Mouse (Mus musculus) liver, embryonic 16.5 days (tissue): ENCODE results near the gene Chp2. TPM values are rescaled to one million over a fixed set of nuclear protein-coding genes. Genes with fewer than 3 reads are reported as not detected.
"Not testable (repeated sequence)": the region's sequence is repeated elsewhere in the genome, so short reads cannot be mapped to it uniquely, and the experiment has no call there.

ENCODE experiments used
- ATAC-seq: fragments of 200-750 bp; cut with Nextera tagmentation; 2 replicates; pipeline ENCODE4 v1.8.0; 2017; ENCODE audit warnings: low read depth, mild to moderate bottlenecking, moderate number of reproducible peaks, moderate library complexity
- H3K27ac ChIP-seq: fragments of 300-500 bp; sonication (generic); 2 replicates; pipeline ENCODE4 v1.5.1; 2014; ENCODE audit warnings: mild to moderate bottlenecking, low read length
- H3K27me3 ChIP-seq: fragments of 300-500 bp; sonication (generic); 2 replicates; pipeline ENCODE4 v1.6.1; 2014; ENCODE audit warnings: low read depth, low read length, mixed read lengths; ENCODE audit not compliant: control insufficient read depth, insufficient read depth
- H3K36me3 ChIP-seq: fragments of 300-500 bp; sonication (generic); 2 replicates; pipeline ENCODE4 v1.6.1; 2014; ENCODE audit warnings: mild to moderate bottlenecking; ENCODE audit not compliant: control insufficient read depth, insufficient read depth
- H3K4me1 ChIP-seq: fragments of 300-500 bp; sonication (generic); 2 replicates; pipeline ENCODE4 v1.6.1; 2014; ENCODE audit warnings: low read depth, low read length, mixed read lengths; ENCODE audit not compliant: control insufficient read depth
- H3K4me2 ChIP-seq: fragments of 300-500 bp; sonication (generic); 2 replicates; pipeline ENCODE4 v1.6.1; 2014; ENCODE audit warnings: low read depth, low read length, mixed read lengths
- H3K4me3 ChIP-seq: fragments of 300-500 bp; sonication (generic); 2 replicates; pipeline ENCODE4 v1.5.1; 2014; ENCODE audit warnings: low read depth, mild to moderate bottlenecking, low read length
- H3K9ac ChIP-seq: fragments of 300-500 bp; sonication (generic); 2 replicates; pipeline ENCODE4 v1.6.1; 2014; ENCODE audit warnings: low read depth, low read length
- H3K9me3 ChIP-seq: fragments of 300-500 bp; sonication (generic); replicated peaks from 2 replicates; pipeline ENCODE4 v1.6.1; 2016; ENCODE audit warnings: low read length; ENCODE audit not compliant: control insufficient read depth
- WGBS: fragments of 180-500 bp; shearing (Covaris S2); extraction: QIAGEN DNeasy Blood & Tissue Kit; methylation state at CpG from one replicate; pipeline ENCODE4 v1.1.7; 2014; ENCODE audit not compliant: insufficient replicate concordance; 5-methylcytosine and 5-hydroxymethylcytosine counted together
- polyA plus RNA-seq: library from polyadenylated mRNA; unstranded; fragments of >200 nt; fragmentation: Nextera tagmentation; extraction: Ambion mirVana; gene quantifications from 2 replicates; pipeline ENCODE4 v1.2.1, GENCODE M21; 2015

The Chp2 gene
- polyA plus RNA-seq, 1 experiment from 2014 or later = 3.1 TPM

DNA sequence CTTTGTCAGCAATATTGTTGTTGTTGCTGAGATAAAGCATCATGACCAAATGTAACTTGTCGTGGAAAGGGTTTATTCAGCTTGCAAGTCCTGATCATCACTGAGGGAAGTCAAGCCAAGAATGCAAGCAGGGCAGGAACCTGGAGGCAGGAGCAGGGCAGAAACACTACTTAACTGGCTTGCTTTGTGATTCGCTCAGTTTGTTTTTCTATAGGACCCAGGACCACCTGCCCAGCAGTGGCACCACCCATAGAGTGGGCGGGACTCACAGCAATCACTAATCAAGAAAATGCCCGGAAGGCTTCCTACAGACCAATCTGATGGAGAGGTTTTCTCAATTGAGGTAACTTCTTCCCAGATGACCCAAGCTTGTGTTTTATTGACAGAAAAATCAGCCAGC, 10.6 kb downstream of the Chp2 start:
- Histone ChIP-seq H3K4me2 (no peak overlapping the region), H3K9me3 (no peaks in the 10 kb centered on the region), H3K4me1 (no peaks in the 10 kb centered on the region; the same call in 1 of the 2 replicates), H3K27ac (no peak overlapping the region), H3K9ac (no peak overlapping the region), H3K27me3 (no peaks in the 10 kb centered on the region), H3K36me3 (no peaks in the 10 kb centered on the region), H3K4me3 (no peak overlapping the region)
- ATAC-seq = no peak
- WGBS = 54% methylated on average over 4 of the region's 4 CpGs

DNA sequence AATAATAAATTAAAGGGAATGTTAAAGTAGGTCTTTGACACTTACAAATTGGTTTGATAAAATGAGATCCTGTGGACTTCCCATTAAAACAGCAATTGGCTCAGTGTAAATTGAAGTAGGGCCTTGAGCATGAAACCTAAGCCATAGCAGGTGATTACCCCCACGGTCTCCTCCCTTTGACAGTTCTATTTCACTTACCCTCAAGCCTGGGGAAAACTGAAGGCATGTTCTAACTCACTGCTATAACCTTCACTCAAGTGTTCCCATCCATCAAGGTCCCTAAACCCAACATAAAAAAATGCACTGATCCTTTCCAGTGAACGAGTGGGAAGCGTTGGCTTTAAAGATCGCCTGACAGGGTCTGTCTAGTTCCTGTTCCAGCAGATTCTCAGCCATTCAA, 11.6 kb downstream of the Chp2 start:
- Histone ChIP-seq H3K36me3 (no peaks in the 10 kb centered on the region), H3K27ac (no peak overlapping the region), H3K4me2 (no peak overlapping the region), H3K4me3 (no peak overlapping the region), H3K9me3 (no peaks in the 10 kb centered on the region), H3K9ac (no peak overlapping the region), H3K4me1 (no peaks in the 10 kb centered on the region; the same call in 1 of the 2 replicates), H3K27me3 (no peaks in the 10 kb centered on the region)
- ATAC-seq = no peak
- 67% methylated on average over 4 of the region's 4 CpGs for WGBS

DNA sequence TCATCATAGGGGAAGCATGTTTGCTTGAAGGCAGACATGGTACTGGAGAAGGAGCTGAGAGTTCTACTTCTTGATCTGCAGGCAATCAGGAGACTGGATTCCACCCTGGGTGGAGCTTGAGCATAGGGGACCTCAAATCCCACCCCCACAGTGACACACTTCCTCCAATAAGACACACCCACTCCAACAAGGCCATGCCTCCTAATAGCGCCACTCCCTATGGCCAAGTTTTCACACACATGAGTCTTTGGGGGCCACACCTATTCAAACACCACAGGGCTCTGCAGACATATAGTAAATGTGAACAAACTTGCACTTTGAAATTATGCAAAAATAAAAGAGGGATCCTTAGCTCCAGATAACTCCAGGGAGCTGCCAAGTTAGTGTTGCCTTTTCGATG, 19.6 kb downstream of the Chp2 start:
- 71% methylated on average over 2 of the region's 2 CpGs for WGBS
- no peak overlapping the region for H3K9ac ChIP-seq
- no peak for ATAC-seq
- H3K4me2 ChIP-seq = no peak overlapping the region
- H3K4me1 ChIP-seq = no peaks in the 10 kb centered on the region; the same call in 1 of the 2 replicates
- no peak overlapping the region for H3K27ac ChIP-seq
- no peaks in the 10 kb centered on the region for H3K9me3 ChIP-seq
- H3K27me3 ChIP-seq = no peaks in the 10 kb centered on the region
- no peaks in the 10 kb centered on the region for H3K36me3 ChIP-seq
- H3K4me3 ChIP-seq = no peak overlapping the region

DNA sequence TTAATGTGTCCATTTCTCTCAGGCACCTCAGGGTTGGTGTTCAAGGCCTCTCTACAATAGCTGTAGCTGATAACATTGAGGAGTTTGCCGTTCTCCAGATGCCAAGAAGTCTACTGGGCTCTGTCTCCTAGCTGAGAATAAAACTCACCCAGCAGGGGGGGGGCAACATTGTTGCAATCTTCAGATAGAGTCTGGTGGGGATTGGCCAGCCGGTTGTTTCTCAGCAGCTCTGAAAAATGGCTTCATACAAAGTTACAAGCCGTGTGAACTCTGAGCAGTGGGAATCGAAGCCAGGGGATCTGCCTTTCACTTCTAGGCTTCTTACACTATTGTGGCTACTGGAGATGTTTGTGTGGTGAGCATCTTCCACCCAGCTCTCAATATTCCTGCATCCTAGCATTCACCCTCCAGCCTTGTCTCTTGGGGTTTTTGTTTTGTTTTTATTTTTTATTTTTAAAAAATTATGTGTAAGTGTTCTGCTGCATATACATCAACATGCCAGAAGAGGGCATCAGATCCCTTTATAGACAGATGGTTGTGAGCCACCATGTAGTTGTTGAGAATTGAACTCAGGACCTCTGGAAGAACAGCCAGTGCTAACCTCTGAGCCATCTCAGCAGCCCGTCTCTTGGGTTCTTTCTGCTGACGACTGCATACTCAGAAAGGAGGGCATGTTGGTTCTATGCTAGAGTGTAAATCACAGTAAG, 21.3 kb downstream of the Chp2 start:
- Histone ChIP-seq H3K27me3 (no peaks in the 10 kb centered on the region), H3K4me2 (no peak overlapping the region), H3K36me3 (no peaks in the 10 kb centered on the region), H3K27ac (no peak overlapping the region), H3K4me1 (no peaks in the 10 kb centered on the region), H3K9ac (no peak overlapping the region), H3K9me3 (no peaks in the 10 kb centered on the region), H3K4me3 (no peak overlapping the region)
- WGBS = 57% methylated on average over 6 of the region's 6 CpGs
- ATAC-seq = no peak

DNA sequence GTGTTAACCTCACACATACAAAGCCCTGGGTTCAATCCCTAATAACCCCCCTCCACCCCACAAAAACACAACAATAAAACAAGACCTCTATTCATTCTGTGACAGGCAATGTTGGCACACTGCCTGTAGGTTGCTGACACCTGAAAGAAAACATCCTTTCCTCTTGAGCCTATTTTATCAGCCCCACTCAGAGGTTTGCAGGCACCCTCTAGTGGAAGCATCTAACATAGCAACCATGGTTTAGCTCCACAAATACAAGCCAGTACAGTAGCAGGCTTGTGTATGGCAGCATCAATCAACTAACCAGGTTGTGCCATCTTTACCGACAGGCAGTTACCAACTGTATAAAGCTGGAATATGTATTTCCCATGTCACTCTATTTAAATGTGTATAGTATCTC, 23.0 kb downstream of the Chp2 start:
- 36% methylated on average over 1 of the region's 1 CpGs for WGBS
- no peaks in the 10 kb centered on the region for H3K36me3 ChIP-seq
- H3K4me2 ChIP-seq = no peak overlapping the region
- H3K4me3 ChIP-seq = no peak overlapping the region
- no peak for ATAC-seq
- no peaks in the 10 kb centered on the region for H3K4me1 ChIP-seq
- no peaks in the 10 kb centered on the region for H3K27me3 ChIP-seq
- no peak overlapping the region for H3K9ac ChIP-seq
- no peaks in the 10 kb centered on the region for H3K9me3 ChIP-seq
- H3K27ac ChIP-seq = no peak overlapping the region

DNA sequence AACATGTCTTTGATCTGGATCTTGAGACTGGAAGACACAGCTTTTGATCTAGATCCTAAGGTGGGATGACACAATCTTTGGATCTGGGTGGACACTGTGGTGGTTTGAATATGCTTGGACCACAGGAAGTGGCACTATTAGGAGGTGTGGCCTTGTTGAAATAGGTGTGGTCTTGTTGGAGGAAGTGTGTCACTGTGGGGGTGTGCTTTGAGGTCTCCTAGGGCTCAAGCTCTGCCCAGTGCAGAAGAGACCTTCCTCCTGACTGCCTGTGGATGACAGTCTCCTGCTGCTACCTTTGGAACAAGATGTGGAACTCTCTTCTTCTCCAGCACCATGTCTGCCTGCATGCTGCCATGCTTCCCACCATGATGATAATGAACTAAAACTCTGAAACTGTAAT, 23.4 kb downstream of the Chp2 start:
- H3K4me2 ChIP-seq, H3K9ac ChIP-seq, H3K36me3 ChIP-seq, H3K27me3 ChIP-seq, H3K4me3 ChIP-seq, H3K27ac ChIP-seq, ATAC-seq, H3K9me3 ChIP-seq, H3K4me1 ChIP-seq: not testable (repeated sequence)

DNA sequence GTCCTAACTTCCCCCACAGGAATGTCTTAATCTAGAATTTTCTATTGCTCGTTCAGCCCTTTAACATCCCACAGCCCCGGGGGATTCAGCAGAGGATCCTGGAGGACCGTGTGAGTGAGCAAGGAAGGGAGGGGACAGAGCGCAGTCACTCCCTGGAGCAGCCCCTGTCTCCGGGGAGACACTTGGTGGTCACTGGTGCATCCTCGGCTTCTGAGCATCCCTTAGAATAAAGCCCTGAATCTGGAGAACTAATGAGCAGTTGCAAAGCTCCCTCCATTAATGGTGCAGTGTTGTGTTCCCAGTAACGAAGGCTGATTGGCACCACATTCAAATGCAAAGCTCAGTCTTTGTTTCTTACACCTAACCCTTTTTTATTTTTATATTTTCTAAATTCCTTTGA, 24.9 kb downstream of the Chp2 start:
- no peak for ATAC-seq
- Histone ChIP-seq H3K27ac (no peak overlapping the region), H3K9me3 (no peaks in the 10 kb centered on the region), H3K4me1 (no peaks in the 10 kb centered on the region), H3K4me2 (no peak overlapping the region), H3K36me3 (no peaks in the 10 kb centered on the region), H3K9ac (no peak overlapping the region), H3K4me3 (no peak overlapping the region), H3K27me3 (no peaks in the 10 kb centered on the region)
- WGBS = 61% methylated on average over 7 of the region's 7 CpGs

DNA sequence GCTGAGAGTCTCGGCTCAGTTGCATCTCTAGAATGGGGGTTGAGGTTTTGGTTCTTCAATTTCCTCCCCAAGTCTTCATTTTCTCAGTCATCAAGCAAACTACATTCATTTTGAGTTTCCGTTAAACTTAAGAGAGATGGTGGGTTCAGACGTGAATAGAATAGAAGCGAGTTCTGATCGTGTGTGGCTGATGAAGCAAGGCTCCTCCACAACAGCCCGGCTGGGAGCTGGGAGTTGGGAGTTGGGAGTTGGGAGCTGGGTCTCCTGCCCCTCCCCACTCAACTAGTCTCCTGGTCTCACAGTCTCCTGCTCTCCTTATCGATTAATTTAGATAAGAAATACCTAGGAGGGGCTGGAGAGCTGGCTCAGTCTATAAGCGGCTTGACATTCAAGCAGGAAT, 25.3 kb downstream of the Chp2 start:
- 63% methylated on average over 8 of the region's 8 CpGs for WGBS
- Histone ChIP-seq H3K4me3 (no peak overlapping the region), H3K4me2 (no peak overlapping the region), H3K27me3 (no peaks in the 10 kb centered on the region), H3K27ac (no peak overlapping the region), H3K9ac (no peak overlapping the region), H3K36me3 (no peaks in the 10 kb centered on the region), H3K4me1 (no peaks in the 10 kb centered on the region), H3K9me3 (no peaks in the 10 kb centered on the region)
- ATAC-seq = no peak

DNA sequence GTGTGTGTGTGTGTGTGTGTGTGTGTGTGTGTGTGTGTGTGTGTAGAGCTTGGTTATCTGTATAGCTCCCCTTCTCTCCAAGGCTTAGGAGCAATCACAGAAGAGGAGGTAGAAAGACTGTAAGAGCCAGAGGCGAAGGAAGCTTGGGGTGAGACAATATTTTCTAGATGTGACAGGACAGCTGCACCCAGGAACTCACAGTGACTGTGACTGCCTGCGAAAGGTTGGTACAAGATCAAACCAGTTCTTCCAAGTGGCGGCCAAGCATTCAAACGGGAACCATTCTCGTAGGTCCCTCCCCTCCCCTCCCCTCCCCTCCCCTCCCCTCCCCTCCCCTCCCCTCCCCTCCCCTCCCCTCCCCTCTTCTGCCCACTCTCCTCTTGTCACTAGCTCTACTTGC, 26.7 kb downstream of the Chp2 start:
- H3K4me1 ChIP-seq = no peaks in the 10 kb centered on the region
- WGBS = 53% methylated on average over 5 of the region's 5 CpGs
- no peak overlapping the region for H3K4me2 ChIP-seq
- H3K9me3 ChIP-seq = no peaks in the 10 kb centered on the region
- ATAC-seq = no peak
- H3K36me3 ChIP-seq = no peaks in the 10 kb centered on the region
- no peaks in the 10 kb centered on the region for H3K27me3 ChIP-seq
- no peak overlapping the region for H3K9ac ChIP-seq
- H3K4me3 ChIP-seq = no peak overlapping the region
- no peak overlapping the region for H3K27ac ChIP-seq
